In genomic region chr9:62342441-62343191, GRCm38 (mm10) we compare ENCODE assay signal across 7 mouse cellular contexts. TPM values are rescaled to one million over a fixed set of nuclear protein-coding genes. Genes with fewer than 3 reads are reported as not detected.
A peak's percentile ranks its signal among the peaks of the same experiment; 100 is the strongest.
DNase-seq lines count a peak whose midpoint lies in the region; ATAC-seq and TF ChIP-seq lines count a peak whose summit lies in the region.

No protein-coding gene starts in this region.

- H3K9ac ChIP-seq in forebrain, postnatal 0 days = peak overlapping the region; percentile 99
- peak overlapping the region; percentile 98 for H3K9ac ChIP-seq in hindbrain, embryonic 12.5 days
- peak overlapping the region; percentile 89 for H3K9ac ChIP-seq in limb, embryonic 11.5 days (ENCODE audit: low read length)
- H3K9ac ChIP-seq in midbrain, embryonic 12.5 days (replicated peaks) = peak overlapping the region; percentile 94

- H3K4me2 ChIP-seq in forebrain, postnatal 0 days (ENCODE audit: low read depth) = peak overlapping the region; percentile 84
- peak overlapping the region; percentile 81 for H3K4me2 ChIP-seq in hindbrain, embryonic 12.5 days (replicated peaks)
- peak overlapping the region; percentile 62 for H3K4me2 ChIP-seq in limb, embryonic 11.5 days (ENCODE audit: low read depth, severe bottlenecking)
- H3K4me2 ChIP-seq in midbrain, embryonic 12.5 days (replicated peaks) = peak overlapping the region; percentile 84

- no peaks in the 10 kb centered on the region for H3K9me3 ChIP-seq in forebrain, postnatal 0 days (ENCODE audit: low read length)
- H3K9me3 ChIP-seq in hindbrain, embryonic 12.5 days (replicated peaks) = no peaks in the 10 kb centered on the region
- no peaks in the 10 kb centered on the region for H3K9me3 ChIP-seq in limb, embryonic 11.5 days (ENCODE audit: control insufficient read depth, low read length)
- no peaks in the 10 kb centered on the region for H3K9me3 ChIP-seq in midbrain, embryonic 12.5 days

- WGBS in forebrain, postnatal 0 days = 1% methylated on average over 48 of the region's 48 CpGs
- WGBS in hindbrain, embryonic 12.5 days = under 1% methylated on average over 48 of the region's 48 CpGs
- under 1% methylated on average over 48 of the region's 48 CpGs for WGBS in limb, embryonic 11.5 days
- WGBS in midbrain, embryonic 12.5 days = under 1% methylated on average over 48 of the region's 48 CpGs

- H3K27ac ChIP-seq in forebrain, postnatal 0 days (ENCODE audit: low read depth, low read length) = peak overlapping the region; percentile 100
- H3K27ac ChIP-seq in hindbrain, embryonic 12.5 days = peak overlapping the region; percentile 99
- H3K27ac ChIP-seq in limb, embryonic 11.5 days (replicated peaks; ENCODE audit: low read depth, low read length) = peak overlapping the region; percentile 99
- H3K27ac ChIP-seq in midbrain, embryonic 12.5 days (replicated peaks) = peak overlapping the region; percentile 99

- peaks cover 17% of the 10 kb centered on the region for H3K4me1 ChIP-seq in forebrain, postnatal 0 days (ENCODE audit: insufficient read depth)
- peaks cover 40% of the 10 kb centered on the region for H3K4me1 ChIP-seq in hindbrain, embryonic 12.5 days
- peaks cover 14% of the 10 kb centered on the region; the same call in 1 of the 2 replicates for H3K4me1 ChIP-seq in limb, embryonic 11.5 days (ENCODE audit: control insufficient read depth, insufficient read depth, low read length)
- H3K4me1 ChIP-seq in midbrain, embryonic 12.5 days = peaks cover 41% of the 10 kb centered on the region

- H3K36me3 ChIP-seq in forebrain, postnatal 0 days (ENCODE audit: insufficient read depth) = no peaks in the 10 kb centered on the region
- no peaks in the 10 kb centered on the region for H3K36me3 ChIP-seq in hindbrain, embryonic 12.5 days
- no peaks in the 10 kb centered on the region for H3K36me3 ChIP-seq in limb, embryonic 11.5 days (ENCODE audit: control insufficient read depth, insufficient read depth, low read length)
- H3K36me3 ChIP-seq in midbrain, embryonic 12.5 days = no peaks in the 10 kb centered on the region

- H3K4me3 ChIP-seq in forebrain, postnatal 0 days (ENCODE audit: low read depth, low read length) = peak overlapping the region; percentile 77
- H3K4me3 ChIP-seq in hindbrain, embryonic 12.5 days = peak overlapping the region; percentile 87
- H3K4me3 ChIP-seq in limb, embryonic 11.5 days (ENCODE audit: low read depth, low read length) = peak overlapping the region; percentile 92
- peak overlapping the region; percentile 88 for H3K4me3 ChIP-seq in midbrain, embryonic 12.5 days

- no peak for TF ChIP-seq CTCF in forebrain, postnatal 0 days (IDR thresholded peaks at IDR 0.05; ENCODE audit: low read depth)

- no peak for ATAC-seq in forebrain, postnatal 0 days
- ATAC-seq in hindbrain, embryonic 12.5 days (ENCODE audit: low FRiP score) = no peak
- no peak for ATAC-seq in limb, embryonic 11.5 days (ENCODE audit: insufficient number of reproducible peaks, low FRiP score, low TSS enrichment, low read depth)
- ATAC-seq in midbrain, embryonic 12.5 days (ENCODE audit: low FRiP score, low read depth) = no peak

- no peaks in the 10 kb centered on the region for H3K27me3 ChIP-seq in forebrain, postnatal 0 days (ENCODE audit: insufficient read depth, low read length)
- H3K27me3 ChIP-seq in hindbrain, embryonic 12.5 days = no peaks in the 10 kb centered on the region
- H3K27me3 ChIP-seq in limb, embryonic 11.5 days (ENCODE audit: control insufficient read depth, insufficient read depth, low read length) = no peaks in the 10 kb centered on the region
- no peaks in the 10 kb centered on the region for H3K27me3 ChIP-seq in midbrain, embryonic 12.5 days

- DNase-seq in adipocyte (ENCODE audit: low spot score) = peak; percentile 68
- peak; percentile 71 for DNase-seq in cerebellum, adult 9-10 months
- peak; percentile 59 for DNase-seq in forebrain, postnatal 0 days
- peak; percentile 81 for DNase-seq in limb, embryonic 11.5 days (ENCODE audit: low spot score)
- DNase-seq in spleen, adult 12 weeks (ENCODE audit: low spot score) = peak; percentile 36

RNA-seq across cellular contexts. Expression of gene Anp32a, which starts 1.5 kb away (rescaled TPM):
- 130 and 140 TPM in 2 replicates for total RNA-seq in forebrain, postnatal 0 days (2014; rRNA removed)
- 96.1 and 110 TPM in 2 replicates for polyA plus RNA-seq in forebrain, postnatal 0 days (2015; fragmentation: Nextera tagmentation; extraction: Ambion mirVana)
- 166 and 171 TPM in 2 replicates for polyA plus RNA-seq in hindbrain, embryonic 12.5 days (2016; fragmentation: Nextera tagmentation; extraction: Ambion mirVana)
- polyA plus RNA-seq in limb, embryonic 11.5 days (2014; fragmentation: Nextera tagmentation; extraction: Ambion mirVana) = 209 and 223 TPM in 2 replicates
- 182 and 184 TPM in 2 replicates for polyA plus RNA-seq in midbrain, embryonic 12.5 days (2016; fragmentation: Nextera tagmentation; extraction: Ambion mirVana)
